Mouse (Mus musculus): ENCODE measurements around the gene Cacng7.

The Cacng7 gene

GRCm38 (mm10) chr7:3302556-3303275, 30.0 kb upstream of the Cacng7 start:
- ATAC-seq (ENCODE audit: low TSS enrichment), result 0 out of 2 replicates have a peak, but pooled peaks have one; percentile 16

- ATAC-seq (ENCODE audit: low TSS enrichment), result 0 out of 2 replicates have a peak, but pooled peaks have one; percentile 25
Measured at GRCm38 (mm10) chr7:3303276-3303781, 29.4 kb upstream of the Cacng7 start.

GRCm38 (mm10) chr7:3303789-3304188, 29.0 kb upstream of the Cacng7 start:
- ATAC-seq (ENCODE audit: low TSS enrichment), result no peak

GRCm38 (mm10) chr7:3304298-3304697, 28.5 kb upstream of the Cacng7 start:
- ATAC-seq (ENCODE audit: low TSS enrichment), result no peak

GRCm38 (mm10) chr7:3306400-3306799, 26.4 kb upstream of the Cacng7 start:
- ATAC-seq (ENCODE audit: low TSS enrichment), result no peak

- no peak for ATAC-seq (ENCODE audit: low TSS enrichment)
Measured at GRCm38 (mm10) chr7:3308646-3309045, 24.1 kb upstream of the Cacng7 start.

- ATAC-seq (ENCODE audit: low TSS enrichment), result no peak
Measured at GRCm38 (mm10) chr7:3310233-3310632, 22.5 kb upstream of the Cacng7 start.

- ATAC-seq (ENCODE audit: low TSS enrichment), result no peak
Measured at GRCm38 (mm10) chr7:3313571-3313970, 19.2 kb upstream of the Cacng7 start.

- no peak for ATAC-seq (ENCODE audit: low TSS enrichment)
Measured at GRCm38 (mm10) chr7:3314121-3314520, 18.6 kb upstream of the Cacng7 start.

- no peak for ATAC-seq (ENCODE audit: low TSS enrichment)
Measured at GRCm38 (mm10) chr7:3317704-3318103, 15.1 kb upstream of the Cacng7 start.

- ATAC-seq (ENCODE audit: low TSS enrichment), result no peak
Measured at GRCm38 (mm10) chr7:3320856-3321255, 11.9 kb upstream of the Cacng7 start.

GRCm38 (mm10) chr7:3323826-3324225, 8.9 kb upstream of the Cacng7 start:
- peak; percentile 52; the same call in 1 of the 2 replicates for ATAC-seq (ENCODE audit: low TSS enrichment)

- ATAC-seq (ENCODE audit: low TSS enrichment), result no peak
Measured at GRCm38 (mm10) chr7:3327961-3328360, 4.8 kb upstream of the Cacng7 start.

GRCm38 (mm10) chr7:3329776-3330546, 2.8 kb upstream of the Cacng7 start:
- ATAC-seq (ENCODE audit: low TSS enrichment), result peak; percentile 56

- no peak for ATAC-seq (ENCODE audit: low TSS enrichment)
Measured at GRCm38 (mm10) chr7:3331171-3331570, 1.6 kb upstream of the Cacng7 start.

- peak; percentile 94 for ATAC-seq (ENCODE audit: low TSS enrichment)
Measured at GRCm38 (mm10) chr7:3331581-3332223, 1.1 kb upstream of the Cacng7 start.

- ATAC-seq (ENCODE audit: low TSS enrichment), result no peak
Measured at GRCm38 (mm10) chr7:3332224-3332615, 535 bp upstream of the Cacng7 start.

- ATAC-seq (ENCODE audit: low TSS enrichment), result no peak
Measured at GRCm38 (mm10) chr7:3333542-3333941, 787 bp downstream of the Cacng7 start.

- ATAC-seq (ENCODE audit: low TSS enrichment), result no peak
Measured at GRCm38 (mm10) chr7:3336412-3336811, 3.7 kb downstream of the Cacng7 start.

- ATAC-seq (ENCODE audit: low TSS enrichment), result no peak
Measured at GRCm38 (mm10) chr7:3338286-3338935, 5.7 kb downstream of the Cacng7 start.

- no peak for ATAC-seq (ENCODE audit: low TSS enrichment)
Measured at GRCm38 (mm10) chr7:3339010-3339409, 6.3 kb downstream of the Cacng7 start.

GRCm38 (mm10) chr7:3343861-3344260, 11.1 kb downstream of the Cacng7 start:
- ATAC-seq (ENCODE audit: low TSS enrichment), result no peak
